ENCODE assay signal across 8 mouse cellular contexts in genomic region chr13:109228967-109229617, GRCm38 (mm10).
DNase-seq lines count a peak whose midpoint lies in the region; ATAC-seq and TF ChIP-seq lines count a peak whose summit lies in the region.

No protein-coding gene starts in this region.

- 0 out of 2 replicates have a peak, but pooled peaks have one; percentile 28 for TF ChIP-seq CTCF in kidney, adult 2 months (conservative IDR thresholded peaks at IDR 0.05; ENCODE audit: insufficient read depth, insufficient read length, low read depth, low read length)
- TF ChIP-seq CTCF in Patski (IDR thresholded peaks at IDR 0.05): peak; percentile 63

- CTCF ChIA-PET in Patski (lab: Charles Lee): interaction anchor here (0.6 to 5.7 kb wide), 18 partner anchors 12 to 507 kb away, joined by 3 to 32 read pairs (median 4); no protein-coding TSS in a partner anchor

- H3K36me3 ChIP-seq in kidney, adult 2 months (ENCODE audit: control insufficient read depth, insufficient read depth, low read length): no peaks in the 10 kb centered on the region
- no peaks in the 10 kb centered on the region for H3K36me3 ChIP-seq in embryonic facial prominence, embryonic 14.5 days (ENCODE audit: control insufficient read depth, insufficient read depth, low read length)
- H3K36me3 ChIP-seq in hindbrain, embryonic 15.5 days: no peaks in the 10 kb centered on the region
- H3K36me3 ChIP-seq in lung, embryonic 16.5 days (ENCODE audit: control insufficient read depth, insufficient read depth, low read length): no peaks in the 10 kb centered on the region

- DNase-seq in kidney, adult 2 months: peak; percentile 64
- no peak for DNase-seq in kidney, postnatal 14 days
- DNase-seq in Patski (ENCODE audit: low read depth, low spot score): no peak
- DNase-seq in embryonic facial prominence, embryonic 14.5 days (ENCODE audit: low spot score): peak; percentile 76
- DNase-seq in retina, postnatal 1 day: peak; percentile 86
- DNase-seq in right cerebral cortex, adult 18-20 months: no peak

- POLR2A ChIA-PET in Patski (lab: Charles Lee): no interaction called here

- TF ChIP-seq POLR2A in kidney, adult 2 months (IDR thresholded peaks at IDR 0.05; ENCODE audit: low read depth, low read length): no peak

- in situ Hi-C loops in Patski (cut with MboI; ENCODE audit: low pct_unique_long_range_greater_than_20kb): loop anchor here (25.0 kb wide), 1 partner anchor 683 kb away; no protein-coding TSS in a partner anchor

- H3K9ac ChIP-seq in embryonic facial prominence, embryonic 14.5 days (ENCODE audit: low read depth, low read length): no peak overlapping the region
- H3K9ac ChIP-seq in hindbrain, embryonic 15.5 days: no peak overlapping the region
- peak overlapping the region; percentile 49 for H3K9ac ChIP-seq in lung, embryonic 16.5 days (ENCODE audit: low read length)

- WGBS in kidney, adult 2 months: 23% methylated on average over 8 of the region's 8 CpGs
- WGBS in embryonic facial prominence, embryonic 14.5 days: 21% methylated on average over 8 of the region's 8 CpGs
- WGBS in hindbrain, embryonic 15.5 days: 28% methylated on average over 8 of the region's 8 CpGs
- 16% methylated on average over 8 of the region's 8 CpGs for WGBS in lung, embryonic 16.5 days

- peaks cover 4% of the 10 kb centered on the region; the same call in 1 of the 2 replicates for H3K4me1 ChIP-seq in kidney, adult 2 months (ENCODE audit: control insufficient read depth, insufficient read depth, low read length)
- peaks cover 14% of the 10 kb centered on the region for H3K4me1 ChIP-seq in embryonic facial prominence, embryonic 14.5 days (ENCODE audit: control insufficient read depth, insufficient read depth, low read length)
- peaks cover 9% of the 10 kb centered on the region for H3K4me1 ChIP-seq in hindbrain, embryonic 15.5 days (replicated peaks)
- peaks cover 28% of the 10 kb centered on the region for H3K4me1 ChIP-seq in lung, embryonic 16.5 days (replicated peaks; ENCODE audit: control insufficient read depth, insufficient read depth, low read length)

- ATAC-seq in Patski: peak; percentile 60
- ATAC-seq in embryonic facial prominence, embryonic 14.5 days (ENCODE audit: low read depth): peak; percentile 75
- peak; percentile 74 for ATAC-seq in hindbrain, embryonic 15.5 days (ENCODE audit: low FRiP score, low read depth)
- ATAC-seq in lung, embryonic 16.5 days (ENCODE audit: low read depth): peak; percentile 73; the same call in 1 of the 2 replicates

- H3K27ac ChIP-seq in kidney, adult 2 months (ENCODE audit: insufficient read depth, low read depth, low read length): 0 out of 2 replicates have a peak overlapping the region, but pooled peaks have one; percentile 24
- H3K27ac ChIP-seq in embryonic facial prominence, embryonic 14.5 days (replicated peaks; ENCODE audit: low read depth, low read length): no peak overlapping the region
- H3K27ac ChIP-seq in hindbrain, embryonic 15.5 days (replicated peaks): no peak overlapping the region
- no peak overlapping the region for H3K27ac ChIP-seq in lung, embryonic 16.5 days (ENCODE audit: low read length)

- peak overlapping the region; percentile 55 for H3K4me2 ChIP-seq in embryonic facial prominence, embryonic 14.5 days (ENCODE audit: low read depth, low read length)
- H3K4me2 ChIP-seq in hindbrain, embryonic 15.5 days: peak overlapping the region; percentile 36
- H3K4me2 ChIP-seq in lung, embryonic 16.5 days (ENCODE audit: low read depth, low read length): peak overlapping the region; percentile 84

- H3K27me3 ChIP-seq in kidney, adult 2 months (replicated peaks; ENCODE audit: control insufficient read depth, insufficient read depth, low read length): no peaks in the 10 kb centered on the region
- no peaks in the 10 kb centered on the region for H3K27me3 ChIP-seq in Patski
- H3K27me3 ChIP-seq in embryonic facial prominence, embryonic 14.5 days (replicated peaks; ENCODE audit: control insufficient read depth, insufficient read depth, low read length): no peaks in the 10 kb centered on the region
- no peaks in the 10 kb centered on the region for H3K27me3 ChIP-seq in hindbrain, embryonic 15.5 days
- no peaks in the 10 kb centered on the region for H3K27me3 ChIP-seq in lung, embryonic 16.5 days (ENCODE audit: control insufficient read depth, insufficient read depth, low read depth, low read length)

- H3K9me3 ChIP-seq in embryonic facial prominence, embryonic 14.5 days (ENCODE audit: control insufficient read depth, low read length): no peaks in the 10 kb centered on the region
- H3K9me3 ChIP-seq in hindbrain, embryonic 15.5 days: no peaks in the 10 kb centered on the region
- no peaks in the 10 kb centered on the region for H3K9me3 ChIP-seq in lung, embryonic 16.5 days (ENCODE audit: control insufficient read depth, low read length)

- H3K4me3 ChIP-seq in kidney, adult 2 months (ENCODE audit: insufficient read depth, low read depth, low read length): peak overlapping the region; percentile 40
- peak overlapping the region; percentile 21 for H3K4me3 ChIP-seq in embryonic facial prominence, embryonic 14.5 days (ENCODE audit: low read depth, low read length)
- no peak overlapping the region for H3K4me3 ChIP-seq in hindbrain, embryonic 15.5 days
- H3K4me3 ChIP-seq in lung, embryonic 16.5 days (ENCODE audit: low read length): peak overlapping the region; percentile 45

Comparison
In these comparisons a context has a peak if more than half of its experiments do, and no peak if none do; other contexts are left out.
1. DNase-seq: peak in kidney, adult 2 months (single experiment), embryonic facial prominence, embryonic 14.5 days (single experiment) and retina, postnatal 1 day (single experiment); none in kidney, postnatal 14 days (single experiment), Patski (single experiment) and right cerebral cortex, adult 18-20 months (single experiment).
2. Peak in every context shown above with its lines, with median percentiles within 50 percentile points of each other: ATAC-seq and H3K4me2 ChIP-seq.